Mouse (Mus musculus) testis, adult 2 months (tissue): Measurements from ENCODE around the gene Pros1. TPM values are rescaled to one million over a fixed set of nuclear protein-coding genes. Genes with fewer than 3 reads are reported as not detected.

Experiments
- H3K27ac ChIP-seq: fragments of 200-500 bp; 2 replicates; pipeline ENCODE4 v1.5.1; 2012; ENCODE audit warnings: low read depth, low read length; ENCODE audit not compliant: control insufficient read depth, insufficient read depth
- H3K27me3 ChIP-seq: fragments of 200-500 bp; 2 replicates; pipeline ENCODE4 v1.6.1; 2012; ENCODE audit warnings: mild to moderate bottlenecking, low read length, moderate library complexity; ENCODE audit not compliant: control insufficient read depth, insufficient read depth
- H3K36me3 ChIP-seq: fragments of 200-500 bp; 2 replicates; pipeline ENCODE4 v1.6.1; 2012; ENCODE audit warnings: mild to moderate bottlenecking, low read length; ENCODE audit not compliant: control insufficient read depth, insufficient read depth
- H3K4me1 ChIP-seq: fragments of 200-500 bp; 2 replicates; pipeline ENCODE4 v1.6.1; 2012; ENCODE audit warnings: low read length; ENCODE audit not compliant: control insufficient read depth, insufficient read depth
- H3K4me3 ChIP-seq: fragments of 200-500 bp; 2 replicates; pipeline ENCODE4 v1.5.1; 2012; ENCODE audit warnings: low read depth, mild to moderate bottlenecking, low read length, moderate library complexity, mixed read lengths; ENCODE audit not compliant: control insufficient read depth
- CTCF ChIP-seq: fragments of 200-500 bp; IDR thresholded peaks from 2 replicates; pipeline ENCODE4 v1.5.1; 2012; ENCODE audit warnings: low read depth, mild to moderate bottlenecking, inconsistent platforms, low read length, moderate library complexity; ENCODE audit not compliant: control insufficient read depth, insufficient read depth, insufficient replicate concordance
- POLR2A ChIP-seq: fragments of 200-500 bp; IDR thresholded peaks from 2 replicates; pipeline ENCODE4 v1.6.1; 2012; ENCODE audit warnings: low read depth, mild to moderate bottlenecking, inconsistent platforms, low read length, moderate library complexity; ENCODE audit not compliant: control insufficient read depth
- polyA plus RNA-seq: library from polyadenylated mRNA; depleted of rRNA; stranded (reverse); fragments of >200 nt; gene quantifications from 2 replicates; pipeline ENCODE4 v1.2.3, GENCODE M21; 2012

Pros1 gene
- polyA plus RNA-seq, 1 experiment = 8.9 TPM

GRCm38 (mm10) chr16:62826156-62827001, 27.7 kb upstream of the Pros1 start:
- Histone ChIP-seq H3K4me1 (no peaks in the 10 kb centered on the region), H3K27ac (no peak overlapping the region), H3K36me3 (no peaks in the 10 kb centered on the region; the same call in 1 of the 2 replicates), H3K27me3 (no peaks in the 10 kb centered on the region), H3K4me3 (no peak overlapping the region)
- TF ChIP-seq CTCF = peak; percentile 22; the same call in 1 of the 2 replicates
- TF ChIP-seq POLR2A = no peak

- H3K27ac ChIP-seq = no peak overlapping the region
- TF ChIP-seq POLR2A (no peak), CTCF (no peak)
- H3K4me1 ChIP-seq = no peaks in the 10 kb centered on the region
- H3K27me3 ChIP-seq = no peaks in the 10 kb centered on the region
- H3K4me3 ChIP-seq = no peak overlapping the region
- no peaks in the 10 kb centered on the region; the same call in 1 of the 2 replicates for H3K36me3 ChIP-seq
These were observed 22.1 kb upstream of the Pros1 start for GRCm38 (mm10) chr16:62832027-62832426.

GRCm38 (mm10) chr16:62832481-62832880, 21.6 kb upstream of the Pros1 start:
- no peaks in the 10 kb centered on the region for H3K27me3 ChIP-seq

GRCm38 (mm10) chr16:62834016-62834735, 19.9 kb upstream of the Pros1 start:
- no peaks in the 10 kb centered on the region for H3K4me1 ChIP-seq
- no peak overlapping the region for H3K4me3 ChIP-seq
- no peak overlapping the region for H3K27ac ChIP-seq
- H3K27me3 ChIP-seq = no peaks in the 10 kb centered on the region
- no peaks in the 10 kb centered on the region; the same call in 1 of the 2 replicates for H3K36me3 ChIP-seq
- TF ChIP-seq POLR2A (no peak), CTCF (no peak)

More at GRCm38 (mm10) chr16:62832481-62832880, 21.6 kb upstream of the Pros1 start:
- H3K27ac ChIP-seq = no peak overlapping the region
- H3K4me1 ChIP-seq = no peaks in the 10 kb centered on the region
- H3K36me3 ChIP-seq = no peaks in the 10 kb centered on the region; the same call in 1 of the 2 replicates
- TF ChIP-seq POLR2A = no peak
- TF ChIP-seq CTCF = peak; percentile 66; the same call in 1 of the 2 replicates
- no peak overlapping the region for H3K4me3 ChIP-seq

- Histone ChIP-seq H3K4me1 (no peaks in the 10 kb centered on the region), H3K27ac (no peak overlapping the region), H3K27me3 (no peaks in the 10 kb centered on the region), H3K4me3 (peak overlapping the region; percentile 32; the same call in 1 of the 2 replicates), H3K36me3 (no peaks in the 10 kb centered on the region)
- TF ChIP-seq CTCF (no peak), POLR2A (no peak)
These were observed 8.8 kb upstream of the Pros1 start for GRCm38 (mm10) chr16:62845341-62845740.

GRCm38 (mm10) chr16:62846498-62847312, 7.4 kb upstream of the Pros1 start, which contains the start of gene Arl13b:
Arl13b (minus strand) TSS chr16:62847040.
- TF ChIP-seq CTCF = no peak
- TF ChIP-seq POLR2A = peak; percentile 82
- Histone ChIP-seq H3K36me3 (no peaks in the 10 kb centered on the region), H3K27ac (peak within 1 kb of the TSS; percentile 88), H3K4me1 (no peaks in the 10 kb centered on the region), H3K4me3 (peak within 1 kb of the TSS; percentile 94), H3K27me3 (no peaks in the 10 kb centered on the region)
